Mouse (Mus musculus): Measurements from ENCODE around the gene Rmi1.
"Not testable (repeated sequence)": the region's sequence is repeated elsewhere in the genome, so short reads cannot be mapped to it uniquely, and the experiment has no call there.

Gene Rmi1

GRCm38 (mm10) chr13:58401135-58402002 lies 679 bp upstream of the Rmi1 start:
- peak; percentile 50 for DNase-seq (ENCODE audit: low spot score)

GRCm38 (mm10) chr13:58402744-58403110 lies 679 bp downstream of the Rmi1 start:
- no peak for DNase-seq (ENCODE audit: low spot score)

- not testable (repeated sequence) for DNase-seq (ENCODE audit: low spot score)
Measured at GRCm38 (mm10) chr13:58403243-58403642, 1.2 kb downstream of the Rmi1 start, which contains the start of gene Hnrnpk. Hnrnpk (minus strand) TSS chr13:58403343.

- no peak for DNase-seq (ENCODE audit: low spot score)
Measured at GRCm38 (mm10) chr13:58411073-58411472, 9.0 kb downstream of the Rmi1 start.

DNA sequence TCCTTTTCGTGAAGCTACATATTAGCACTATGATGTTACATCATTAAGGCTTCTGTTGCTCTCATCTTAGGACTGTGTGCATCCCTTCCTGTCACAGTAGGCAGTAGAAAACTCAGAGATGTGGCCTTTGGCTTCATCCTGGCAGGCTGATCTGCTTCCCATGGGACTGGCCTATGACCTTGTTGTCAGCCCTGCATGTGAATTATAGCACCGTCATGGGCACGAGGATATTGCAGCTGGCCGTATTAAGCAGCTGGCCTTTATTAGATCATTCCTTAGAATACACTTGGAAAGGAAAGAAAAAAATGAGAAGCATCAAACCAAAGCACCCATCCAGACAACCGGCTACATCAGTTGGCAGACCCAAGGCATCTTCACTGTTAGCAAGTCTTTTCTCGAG lies 13.3 kb downstream of the Rmi1 start:
- DNase-seq (ENCODE audit: low spot score): no peak

- no peak for DNase-seq (ENCODE audit: low spot score)
Measured at GRCm38 (mm10) chr13:58415838-58416237, 13.8 kb downstream of the Rmi1 start.

GRCm38 (mm10) chr13:58418656-58419055 lies 16.6 kb downstream of the Rmi1 start:
- no peak for DNase-seq (ENCODE audit: low spot score)

DNA sequence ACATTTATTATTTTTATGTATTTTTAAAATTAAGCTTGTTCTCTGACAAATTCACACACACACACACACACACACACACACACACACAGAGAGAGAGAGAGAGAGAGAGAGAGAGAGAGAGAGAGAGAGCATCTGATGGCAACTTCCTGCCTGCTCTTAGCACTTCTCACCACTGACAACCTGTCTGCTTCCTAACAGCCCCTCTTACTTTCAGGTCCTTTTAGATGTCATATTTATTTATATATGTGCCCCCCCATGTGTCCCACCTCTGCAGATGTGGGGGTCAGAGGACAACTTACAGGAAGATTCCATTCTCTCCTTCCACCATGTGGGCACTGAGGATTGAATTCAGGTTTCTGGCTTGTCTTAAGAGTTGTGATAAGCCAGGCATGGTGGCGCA lies 17.2 kb downstream of the Rmi1 start:
- DNase-seq (ENCODE audit: low spot score): no peak

GRCm38 (mm10) chr13:58421026-58421425 lies 19.0 kb downstream of the Rmi1 start:
- no peak for DNase-seq (ENCODE audit: low spot score)

- no peak for DNase-seq (ENCODE audit: low spot score)
Measured at GRCm38 (mm10) chr13:58422242-58422641, 20.2 kb downstream of the Rmi1 start.

- DNase-seq (ENCODE audit: low spot score): no peak
Measured at GRCm38 (mm10) chr13:58423061-58423660, 21.1 kb downstream of the Rmi1 start.

- no peak for DNase-seq (ENCODE audit: low spot score)
Measured at GRCm38 (mm10) chr13:58439716-58440115, 37.7 kb downstream of the Rmi1 start.

GRCm38 (mm10) chr13:58443326-58443725 lies 41.3 kb downstream of the Rmi1 start:
- DNase-seq (ENCODE audit: low spot score): no peak

- DNase-seq (ENCODE audit: low spot score): no peak
Measured at GRCm38 (mm10) chr13:58443787-58444186, 41.7 kb downstream of the Rmi1 start.

GRCm38 (mm10) chr13:58446541-58446940 lies 44.5 kb downstream of the Rmi1 start:
- DNase-seq (ENCODE audit: low spot score): no peak

- no peak for DNase-seq (ENCODE audit: low spot score)
Measured at GRCm38 (mm10) chr13:58450459-58451182, 48.6 kb downstream of the Rmi1 start.

DNA sequence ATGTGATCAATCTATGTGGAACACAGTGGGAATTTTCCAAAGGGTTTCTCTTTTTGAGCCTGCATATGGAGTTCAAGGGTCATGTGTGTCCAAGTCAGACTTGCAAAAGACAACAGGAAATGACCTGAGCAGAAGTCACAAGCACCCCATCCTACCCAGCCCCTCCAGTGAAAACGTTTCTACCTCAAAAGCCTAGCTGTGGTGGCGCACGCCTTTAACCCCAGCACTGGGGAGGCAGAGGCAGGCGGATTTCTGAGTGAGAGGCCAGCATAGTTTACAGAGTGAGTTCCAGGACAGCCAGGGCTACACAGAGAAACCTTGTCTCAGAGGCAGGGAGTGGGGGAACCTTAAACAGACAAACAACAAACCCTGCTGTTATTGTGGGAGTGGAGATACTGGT lies 50.2 kb downstream of the Rmi1 start:
- no peak for DNase-seq (ENCODE audit: low spot score)

- no peak for DNase-seq (ENCODE audit: low spot score)
Measured at GRCm38 (mm10) chr13:58452651-58453413, 50.8 kb downstream of the Rmi1 start.

DNA sequence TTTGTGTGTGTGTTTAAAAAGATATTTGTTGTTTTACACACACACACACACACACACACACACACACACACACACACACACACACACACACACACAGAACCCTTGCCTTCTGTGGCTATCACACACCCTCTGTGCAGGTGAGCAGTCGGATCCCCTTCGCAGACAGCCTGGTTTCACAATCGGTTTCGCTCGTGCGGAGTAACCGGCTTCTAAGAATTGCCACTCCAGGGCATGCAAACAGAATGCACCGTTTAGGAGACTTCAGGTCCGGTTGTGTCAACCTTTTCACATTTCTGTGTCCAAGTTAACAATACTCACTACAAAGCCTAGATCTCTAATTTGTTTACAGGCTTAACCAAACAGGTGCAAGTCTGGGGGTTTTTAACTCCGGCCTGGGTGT lies 51.5 kb downstream of the Rmi1 start:
- no peak for DNase-seq (ENCODE audit: low spot score)

GRCm38 (mm10) chr13:58456547-58456946 lies 54.5 kb downstream of the Rmi1 start:
- DNase-seq (ENCODE audit: low spot score): no peak

DNA sequence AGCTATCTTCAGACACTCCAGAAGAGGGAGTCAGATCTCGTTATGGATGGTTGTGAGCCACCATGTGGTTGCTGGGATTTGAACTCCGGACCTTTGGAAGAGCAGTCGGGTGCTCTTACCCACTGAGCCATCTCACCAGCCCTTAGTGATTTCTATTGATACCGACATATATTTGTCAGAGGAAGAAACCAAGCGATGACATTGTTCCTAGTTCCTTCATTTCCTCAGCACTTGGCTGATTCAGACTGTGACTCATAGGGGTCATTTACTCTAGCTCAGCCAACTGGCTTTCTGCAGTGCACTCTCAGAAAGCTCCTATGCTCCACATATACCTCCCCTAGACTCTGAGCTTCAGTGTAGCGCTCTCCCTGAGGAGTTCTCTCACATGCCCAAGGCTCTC lies 56.8 kb downstream of the Rmi1 start:
- not testable (repeated sequence) for DNase-seq (ENCODE audit: low spot score)
